Mouse (Mus musculus): ENCODE measurements around the gene Myocd. TPM values are rescaled to one million over a fixed set of nuclear protein-coding genes. Genes with fewer than 3 reads are reported as not detected.

Gene Myocd
- not detected for polyA plus RNA-seq (2021)

GRCm38 (mm10) chr11:65269851-65270473, at the start of gene Myocd:
TSS of gene Myocd (minus strand) at chr11:65269989.
- POLR2A ChIA-PET = interaction anchor here (0.6 kb wide), 1 partner anchor 133 kb away, joined by 4 read pairs; no protein-coding TSS in a partner anchor
- CTCF ChIA-PET = interaction anchor here (2.3 kb wide), 1 partner anchor 72 kb away, joined by 7 read pairs; no protein-coding TSS in a partner anchor
- no peak for ATAC-seq
- no peak for TF ChIP-seq CTCF (IDR thresholded peaks at IDR 0.05)
- DNase-seq (ENCODE audit: low read depth, low spot score) = no peak
- H3K27me3 ChIP-seq = peaks cover 6% of the 10 kb centered on the region
- in situ Hi-C loops (cut with MboI; ENCODE audit: low pct_unique_long_range_greater_than_20kb) = loop anchor here (25.0 kb wide), 1 partner anchor 367 kb away; no protein-coding TSS in a partner anchor

- no peak for TF ChIP-seq CTCF (IDR thresholded peaks at IDR 0.05)
- POLR2A ChIA-PET = no interaction called here
- H3K27me3 ChIP-seq = no peaks in the 10 kb centered on the region
- CTCF ChIA-PET = no interaction called here
- ATAC-seq (no peak), DNase-seq (ENCODE audit: low read depth, low spot score) (no peak)
- in situ Hi-C loops (cut with MboI; ENCODE audit: low pct_unique_long_range_greater_than_20kb) = no loop called here
Observed at GRCm38 (mm10) chr11:65303824-65304223, 34.0 kb upstream of the Myocd start.

GRCm38 (mm10) chr11:65294128-65294833, 24.5 kb upstream of the Myocd start:
- no peaks in the 10 kb centered on the region for H3K27me3 ChIP-seq
- ChIA-PET CTCF (interaction anchor here (0.8 kb wide), 1 partner anchor 63 kb away, joined by 3 read pairs; no protein-coding TSS in a partner anchor), POLR2A (interaction anchor here (0.7 kb wide), 1 partner anchor 1898 kb away, joined by 3 read pairs; no protein-coding TSS in a partner anchor)
- DNase-seq (ENCODE audit: low read depth, low spot score) (no peak), ATAC-seq (no peak)
- in situ Hi-C loops (cut with MboI; ENCODE audit: low pct_unique_long_range_greater_than_20kb) = no loop called here
- no peak for TF ChIP-seq CTCF (IDR thresholded peaks at IDR 0.05)

GRCm38 (mm10) chr11:65292994-65293393, 23.2 kb upstream of the Myocd start:
- no peak for TF ChIP-seq CTCF (IDR thresholded peaks at IDR 0.05)
- DNase-seq (ENCODE audit: low read depth, low spot score) (no peak), ATAC-seq (peak; percentile 82)
- POLR2A ChIA-PET = no interaction called here
- H3K27me3 ChIP-seq = no peaks in the 10 kb centered on the region
- in situ Hi-C loops (cut with MboI; ENCODE audit: low pct_unique_long_range_greater_than_20kb) = no loop called here
- CTCF ChIA-PET = no interaction called here

- in situ Hi-C loops (cut with MboI; ENCODE audit: low pct_unique_long_range_greater_than_20kb) = no loop called here
- ATAC-seq (no peak), DNase-seq (ENCODE audit: low read depth, low spot score) (no peak)
- ChIA-PET POLR2A (no interaction called here), CTCF (interaction anchor here (1.8 kb wide), 1 partner anchor 13 kb away, joined by 4 read pairs; no protein-coding TSS in a partner anchor)
- H3K27me3 ChIP-seq = no peaks in the 10 kb centered on the region
- TF ChIP-seq CTCF (IDR thresholded peaks at IDR 0.05) = no peak
Observed at GRCm38 (mm10) chr11:65287706-65288105, 17.9 kb upstream of the Myocd start.

- in situ Hi-C loops (cut with MboI; ENCODE audit: low pct_unique_long_range_greater_than_20kb) = no loop called here
- POLR2A ChIA-PET = no interaction called here
- H3K27me3 ChIP-seq = no peaks in the 10 kb centered on the region
- no peak for ATAC-seq
- DNase-seq (ENCODE audit: low read depth, low spot score) = no peak
- no peak for TF ChIP-seq CTCF (IDR thresholded peaks at IDR 0.05)
- CTCF ChIA-PET = no interaction called here
Observed at GRCm38 (mm10) chr11:65286211-65286610, 16.4 kb upstream of the Myocd start.

- ATAC-seq = no peak
- DNase-seq (ENCODE audit: low read depth, low spot score) = no peak
- in situ Hi-C loops (cut with MboI; ENCODE audit: low pct_unique_long_range_greater_than_20kb) = no loop called here
- TF ChIP-seq CTCF (IDR thresholded peaks at IDR 0.05) = no peak
- POLR2A ChIA-PET = interaction anchor here (0.5 to 0.6 kb wide), 2 partner anchors 38 to 189 kb away, joined by 4 read pairs; no protein-coding TSS in a partner anchor
- CTCF ChIA-PET = no interaction called here
- no peaks in the 10 kb centered on the region for H3K27me3 ChIP-seq
Observed at GRCm38 (mm10) chr11:65275441-65275840, 5.7 kb upstream of the Myocd start.

GRCm38 (mm10) chr11:65271000-65271399, 1.2 kb upstream of the Myocd start:
- in situ Hi-C loops (cut with MboI; ENCODE audit: low pct_unique_long_range_greater_than_20kb) = loop anchor here (25.0 kb wide), 1 partner anchor 366 kb away; no protein-coding TSS in a partner anchor
- CTCF ChIA-PET = interaction anchor here (1.2 kb wide), 1 partner anchor 260 kb away, joined by 3 read pairs; no protein-coding TSS in a partner anchor
- no peak for TF ChIP-seq CTCF (IDR thresholded peaks at IDR 0.05)
- DNase-seq (ENCODE audit: low read depth, low spot score) (no peak), ATAC-seq (no peak)
- POLR2A ChIA-PET = no interaction called here
- H3K27me3 ChIP-seq = no peaks in the 10 kb centered on the region

GRCm38 (mm10) chr11:65268310-65268709, 1.5 kb downstream of the Myocd start:
- CTCF ChIA-PET = interaction anchor here (0.7 to 2.3 kb wide), 8 partner anchors 8 to 552 kb away, joined by 3 to 9 read pairs (median 4); no protein-coding TSS in a partner anchor
- in situ Hi-C loops (cut with MboI; ENCODE audit: low pct_unique_long_range_greater_than_20kb) = loop anchor here (25.0 kb wide), 1 partner anchor 369 kb away; no protein-coding TSS in a partner anchor
- peaks cover 6% of the 10 kb centered on the region for H3K27me3 ChIP-seq
- POLR2A ChIA-PET = no interaction called here
- ATAC-seq (peak; percentile 51), DNase-seq (ENCODE audit: low read depth, low spot score) (peak; percentile 20)
- TF ChIP-seq CTCF (IDR thresholded peaks at IDR 0.05) = peak; percentile 69

- DNase-seq (ENCODE audit: low read depth, low spot score) = peak; percentile 35
- TF ChIP-seq CTCF (IDR thresholded peaks at IDR 0.05) = no peak
- CTCF ChIA-PET = no interaction called here
- POLR2A ChIA-PET = interaction anchor here (0.5 kb wide), 1 partner anchor 411 kb away, joined by 3 read pairs; no protein-coding TSS in a partner anchor
- peak; percentile 75 for ATAC-seq
- peaks cover 6% of the 10 kb centered on the region for H3K27me3 ChIP-seq
- in situ Hi-C loops (cut with MboI; ENCODE audit: low pct_unique_long_range_greater_than_20kb) = loop anchor here (5.0 to 25.0 kb wide), 2 partner anchors 374 to 419 kb away; no protein-coding TSS in a partner anchor
Observed at GRCm38 (mm10) chr11:65263466-65263865, 6.3 kb downstream of the Myocd start.

GRCm38 (mm10) chr11:65258997-65259396, 10.8 kb downstream of the Myocd start:
- ATAC-seq (no peak), DNase-seq (ENCODE audit: low read depth, low spot score) (no peak)
- peaks cover 3% of the 10 kb centered on the region for H3K27me3 ChIP-seq
- ChIA-PET POLR2A (no interaction called here), CTCF (no interaction called here)
- TF ChIP-seq CTCF (IDR thresholded peaks at IDR 0.05) = no peak
- in situ Hi-C loops (cut with MboI; ENCODE audit: low pct_unique_long_range_greater_than_20kb) = loop anchor here (5.0 to 25.0 kb wide), 2 partner anchors 57 to 378 kb away; no protein-coding TSS in a partner anchor

Measured in Patski (cell line).